Mouse (Mus musculus): ENCODE measurements around the gene Csad. TPM values are rescaled to one million over a fixed set of nuclear protein-coding genes. Genes with fewer than 3 reads are reported as not detected.

Gene Csad
- polyA plus RNA-seq, 1 experiment, result 77.6 TPM

GRCm38 (mm10) chr15:102183076-102183475, 21.4 kb downstream of the Csad start:
- Histone ChIP-seq H3K36me3 (ENCODE audit: control insufficient read depth, insufficient read depth, low read length) (no peaks in the 10 kb centered on the region), H3K27ac (ENCODE audit: control insufficient read depth, insufficient read depth, low read length) (no peak overlapping the region), H3K4me1 (replicated peaks; ENCODE audit: control insufficient read depth, insufficient read depth, low read length) (peaks cover 2% of the 10 kb centered on the region; the same call in 1 of the 2 replicates), H3K27me3 (ENCODE audit: control insufficient read depth, insufficient read depth, low read length) (no peaks in the 10 kb centered on the region), H3K4me3 (ENCODE audit: control insufficient read depth, insufficient read depth, low read length) (no peak overlapping the region)
- 92% methylated on average over 3 of the region's 3 CpGs for WGBS
- TF ChIP-seq POLR2A (IDR thresholded peaks at IDR 0.05; ENCODE audit: control insufficient read depth, extremely low read depth, insufficient read depth, low read length, poor library complexity) (no peak), CTCF (IDR thresholded peaks at IDR 0.05; ENCODE audit: borderline replicate concordance, control insufficient read depth, extremely low read depth, insufficient read depth, low read length, poor library complexity) (no peak)
- DNase-seq, result no peak

GRCm38 (mm10) chr15:102179924-102180323, 24.6 kb downstream of the Csad start:
- 97% methylated on average over 14 of the region's 14 CpGs for WGBS
- H3K27me3 ChIP-seq (ENCODE audit: control insufficient read depth, insufficient read depth, low read length), result no peaks in the 10 kb centered on the region
- DNase-seq, result no peak
- no peak overlapping the region for H3K27ac ChIP-seq (ENCODE audit: control insufficient read depth, insufficient read depth, low read length)
- no peak overlapping the region for H3K4me3 ChIP-seq (ENCODE audit: control insufficient read depth, insufficient read depth, low read length)
- TF ChIP-seq POLR2A (IDR thresholded peaks at IDR 0.05; ENCODE audit: control insufficient read depth, extremely low read depth, insufficient read depth, low read length, poor library complexity), result no peak
- TF ChIP-seq CTCF (IDR thresholded peaks at IDR 0.05; ENCODE audit: borderline replicate concordance, control insufficient read depth, extremely low read depth, insufficient read depth, low read length, poor library complexity), result no peak
- no peaks in the 10 kb centered on the region for H3K36me3 ChIP-seq (ENCODE audit: control insufficient read depth, insufficient read depth, low read length)
- peaks cover 2% of the 10 kb centered on the region; the same call in 1 of the 2 replicates for H3K4me1 ChIP-seq (replicated peaks; ENCODE audit: control insufficient read depth, insufficient read depth, low read length)

- Histone ChIP-seq H3K4me3 (ENCODE audit: control insufficient read depth, insufficient read depth, low read length) (no peak overlapping the region), H3K27me3 (ENCODE audit: control insufficient read depth, insufficient read depth, low read length) (no peaks in the 10 kb centered on the region), H3K27ac (ENCODE audit: control insufficient read depth, insufficient read depth, low read length) (no peak overlapping the region), H3K4me1 (replicated peaks; ENCODE audit: control insufficient read depth, insufficient read depth, low read length) (peaks cover 2% of the 10 kb centered on the region; the same call in 1 of the 2 replicates), H3K36me3 (ENCODE audit: control insufficient read depth, insufficient read depth, low read length) (no peaks in the 10 kb centered on the region)
- DNase-seq, result no peak
- WGBS, result 95% methylated on average over 9 of the region's 9 CpGs
- no peak for TF ChIP-seq POLR2A (IDR thresholded peaks at IDR 0.05; ENCODE audit: control insufficient read depth, extremely low read depth, insufficient read depth, low read length, poor library complexity)
- no peak for TF ChIP-seq CTCF (IDR thresholded peaks at IDR 0.05; ENCODE audit: borderline replicate concordance, control insufficient read depth, extremely low read depth, insufficient read depth, low read length, poor library complexity)
Observed at GRCm38 (mm10) chr15:102179106-102179505, 25.4 kb downstream of the Csad start.

- TF ChIP-seq CTCF (IDR thresholded peaks at IDR 0.05; ENCODE audit: borderline replicate concordance, control insufficient read depth, extremely low read depth, insufficient read depth, low read length, poor library complexity) (no peak), POLR2A (IDR thresholded peaks at IDR 0.05; ENCODE audit: control insufficient read depth, extremely low read depth, insufficient read depth, low read length, poor library complexity) (no peak)
- Histone ChIP-seq H3K27ac (ENCODE audit: control insufficient read depth, insufficient read depth, low read length) (no peak overlapping the region), H3K27me3 (ENCODE audit: control insufficient read depth, insufficient read depth, low read length) (no peaks in the 10 kb centered on the region), H3K4me3 (ENCODE audit: control insufficient read depth, insufficient read depth, low read length) (no peak overlapping the region), H3K4me1 (replicated peaks; ENCODE audit: control insufficient read depth, insufficient read depth, low read length) (peaks cover 2% of the 10 kb centered on the region; the same call in 1 of the 2 replicates), H3K36me3 (ENCODE audit: control insufficient read depth, insufficient read depth, low read length) (no peaks in the 10 kb centered on the region)
- DNase-seq, result peak; percentile 87
- WGBS, result 15% methylated on average over 6 of the region's 6 CpGs
Observed at GRCm38 (mm10) chr15:102178279-102178678, 26.2 kb downstream of the Csad start.

GRCm38 (mm10) chr15:102177417-102177816, 27.1 kb downstream of the Csad start:
- TF ChIP-seq CTCF (IDR thresholded peaks at IDR 0.05; ENCODE audit: borderline replicate concordance, control insufficient read depth, extremely low read depth, insufficient read depth, low read length, poor library complexity), result no peak
- TF ChIP-seq POLR2A (IDR thresholded peaks at IDR 0.05; ENCODE audit: control insufficient read depth, extremely low read depth, insufficient read depth, low read length, poor library complexity), result no peak
- no peak overlapping the region for H3K4me3 ChIP-seq (ENCODE audit: control insufficient read depth, insufficient read depth, low read length)
- peaks cover 2% of the 10 kb centered on the region; the same call in 1 of the 2 replicates for H3K4me1 ChIP-seq (replicated peaks; ENCODE audit: control insufficient read depth, insufficient read depth, low read length)
- no peaks in the 10 kb centered on the region for H3K27me3 ChIP-seq (ENCODE audit: control insufficient read depth, insufficient read depth, low read length)
- no peaks in the 10 kb centered on the region for H3K36me3 ChIP-seq (ENCODE audit: control insufficient read depth, insufficient read depth, low read length)
- DNase-seq, result no peak
- no peak overlapping the region for H3K27ac ChIP-seq (ENCODE audit: control insufficient read depth, insufficient read depth, low read length)
- WGBS, result 89% methylated on average over 8 of the region's 8 CpGs

GRCm38 (mm10) chr15:102176571-102177316, 27.8 kb downstream of the Csad start:
- H3K36me3 ChIP-seq (ENCODE audit: control insufficient read depth, insufficient read depth, low read length), result no peaks in the 10 kb centered on the region
- H3K27ac ChIP-seq (ENCODE audit: control insufficient read depth, insufficient read depth, low read length), result no peak overlapping the region
- H3K4me1 ChIP-seq (replicated peaks; ENCODE audit: control insufficient read depth, insufficient read depth, low read length), result peaks cover 2% of the 10 kb centered on the region; the same call in 1 of the 2 replicates
- no peak for DNase-seq
- TF ChIP-seq POLR2A (IDR thresholded peaks at IDR 0.05; ENCODE audit: control insufficient read depth, extremely low read depth, insufficient read depth, low read length, poor library complexity), result no peak
- no peak for TF ChIP-seq CTCF (IDR thresholded peaks at IDR 0.05; ENCODE audit: borderline replicate concordance, control insufficient read depth, extremely low read depth, insufficient read depth, low read length, poor library complexity)
- no peak overlapping the region for H3K4me3 ChIP-seq (ENCODE audit: control insufficient read depth, insufficient read depth, low read length)
- 89% methylated on average over 7 of the region's 7 CpGs for WGBS
- H3K27me3 ChIP-seq (ENCODE audit: control insufficient read depth, insufficient read depth, low read length), result no peaks in the 10 kb centered on the region

All from thymus, adult 2 months (tissue).